Mouse (Mus musculus): ENCODE results near the gene Tap1. TPM values are rescaled to one million over a fixed set of nuclear protein-coding genes. Genes with fewer than 3 reads are reported as not detected.

The Tap1 gene
- polyA plus RNA-seq, 1 experiment from 2014 or later: 7.2 TPM

Other genes starting within 250 kb of the Tap1 start
- gene Pfdn6, start 247.2 kb upstream of the Tap1 start, polyA plus RNA-seq (2014; fragmentation: Nextera tagmentation; extraction: Ambion mirVana): 141 and 152 TPM in 2 replicates
- 19.0 and 23.0 TPM in 2 replicates for gene Wdr46, start 246.9 kb upstream of the Tap1 start, polyA plus RNA-seq (2014; fragmentation: Nextera tagmentation; extraction: Ambion mirVana)
- gene B3galt4, start 236.1 kb upstream of the Tap1 start, polyA plus RNA-seq (2014; fragmentation: Nextera tagmentation; extraction: Ambion mirVana): 2.8 and 2.9 TPM in 2 replicates
- gene Vps52, start 231.7 kb upstream of the Tap1 start, polyA plus RNA-seq (2014; fragmentation: Nextera tagmentation; extraction: Ambion mirVana): 31.5 and 34.8 TPM in 2 replicates
- 2,047 and 2,164 TPM in 2 replicates for gene Rps18, start 231.6 kb upstream of the Tap1 start, polyA plus RNA-seq (2014; fragmentation: Nextera tagmentation; extraction: Ambion mirVana)
- 38.3 and 38.8 TPM in 2 replicates for gene H2-K1, start 187.2 kb upstream of the Tap1 start, polyA plus RNA-seq (2014; fragmentation: Nextera tagmentation; extraction: Ambion mirVana)
- 7.5 and 8.6 TPM in 2 replicates for gene Ring1, start 162.9 kb upstream of the Tap1 start, polyA plus RNA-seq (2014; fragmentation: Nextera tagmentation; extraction: Ambion mirVana)
- 41.7 and 44.9 TPM in 2 replicates for gene H2-Ke6, start 159.5 kb upstream of the Tap1 start, polyA plus RNA-seq (2014; fragmentation: Nextera tagmentation; extraction: Ambion mirVana)
- gene Slc39a7, start 155.9 kb upstream of the Tap1 start, polyA plus RNA-seq (2014; fragmentation: Nextera tagmentation; extraction: Ambion mirVana): 81.3 and 91.7 TPM in 2 replicates
- gene Rxrb, start 155.7 kb upstream of the Tap1 start, polyA plus RNA-seq (2014; fragmentation: Nextera tagmentation; extraction: Ambion mirVana): 21.7 and 22.4 TPM in 2 replicates
- 0.32 and 1.2 TPM in 2 replicates for gene Col11a2, start 148.1 kb upstream of the Tap1 start, polyA plus RNA-seq (2014; fragmentation: Nextera tagmentation; extraction: Ambion mirVana)
- 0.65 and 1.1 TPM in 2 replicates for gene H2-Oa, start 95.2 kb upstream of the Tap1 start, polyA plus RNA-seq (2014; fragmentation: Nextera tagmentation; extraction: Ambion mirVana)
- 11.9 and 15.1 TPM in 2 replicates for gene H2-DMa, start 68.0 kb upstream of the Tap1 start, polyA plus RNA-seq (2014; fragmentation: Nextera tagmentation; extraction: Ambion mirVana)
- gene Brd2, start 64.9 kb upstream of the Tap1 start, polyA plus RNA-seq (2014; fragmentation: Nextera tagmentation; extraction: Ambion mirVana): 150 and 152 TPM in 2 replicates
- 0.35 and 0.38 TPM in 2 replicates for gene H2-DMb2, start 44.2 kb upstream of the Tap1 start, polyA plus RNA-seq (2014; fragmentation: Nextera tagmentation; extraction: Ambion mirVana)
- 1.4 and 1.6 TPM in 2 replicates for gene H2-DMb1, start 34.5 kb upstream of the Tap1 start, polyA plus RNA-seq (2014; fragmentation: Nextera tagmentation; extraction: Ambion mirVana)
- 3.4 and 4.4 TPM in 2 replicates for gene Psmb9, start 211 bp downstream of the Tap1 start, polyA plus RNA-seq (2014; fragmentation: Nextera tagmentation; extraction: Ambion mirVana)
- gene Psmb8, start 10.2 kb downstream of the Tap1 start, polyA plus RNA-seq (2014; fragmentation: Nextera tagmentation; extraction: Ambion mirVana): 5.9 and 8.3 TPM in 2 replicates
- 1.6 and 2.4 TPM in 2 replicates for gene Tap2, start 16.0 kb downstream of the Tap1 start, polyA plus RNA-seq (2014; fragmentation: Nextera tagmentation; extraction: Ambion mirVana)
- 0.54 TPM in 1 of 2 replicates, not detected in the other for gene H2-Ob, start 51.4 kb downstream of the Tap1 start, polyA plus RNA-seq (2014; fragmentation: Nextera tagmentation; extraction: Ambion mirVana)
- gene H2-Ab1, start 70.1 kb downstream of the Tap1 start, polyA plus RNA-seq (2014; fragmentation: Nextera tagmentation; extraction: Ambion mirVana): 9.4 and 12.6 TPM in 2 replicates
- gene H2-Aa, start 100.3 kb downstream of the Tap1 start, polyA plus RNA-seq (2014; fragmentation: Nextera tagmentation; extraction: Ambion mirVana): 3.0 and 4.4 TPM in 2 replicates
- gene H2-Eb1, start 118.3 kb downstream of the Tap1 start, polyA plus RNA-seq (2014; fragmentation: Nextera tagmentation; extraction: Ambion mirVana): 2.8 and 2.9 TPM in 2 replicates
- gene H2-Eb2, start 138.1 kb downstream of the Tap1 start, polyA plus RNA-seq (2014; fragmentation: Nextera tagmentation; extraction: Ambion mirVana): not detected in 2 replicates
- 0.10 and 0.13 TPM in 2 replicates for gene Btnl2, start 167.3 kb downstream of the Tap1 start, polyA plus RNA-seq (2014; fragmentation: Nextera tagmentation; extraction: Ambion mirVana)
- gene Btnl1, start 189.6 kb downstream of the Tap1 start, polyA plus RNA-seq (2014; fragmentation: Nextera tagmentation; extraction: Ambion mirVana): not detected in 2 replicates
- 0.85 and 1.2 TPM in 2 replicates for gene BC051142, start 211.3 kb downstream of the Tap1 start, polyA plus RNA-seq (2014; fragmentation: Nextera tagmentation; extraction: Ambion mirVana)

All from stomach, embryonic 14.5 days (tissue).